Mouse (Mus musculus): ENCODE measurements around the gene Gm38100.

Gm38100 gene

GRCm38 (mm10) chr1:175967004-175967745 is 47.0 kb downstream of the Gm38100 start:
- DNase-seq (ENCODE audit: extremely low spot score, low spot score), result no peak

GRCm38 (mm10) chr1:175970710-175971109 is 50.6 kb downstream of the Gm38100 start:
- DNase-seq (ENCODE audit: extremely low spot score, low spot score), result no peak

All from neural tube, embryonic 10.5 days (tissue).